Mouse (Mus musculus) skeletal muscle tissue, adult 2 months (tissue): Measurements from ENCODE around the gene Vps8.

Source experiments
- DNase-seq: peaks from one replicate; pipeline ENCODE4 v3.0.0-alpha.2; 2012; ENCODE audit warnings: low read depth, low spot score

Vps8 gene

DNA sequence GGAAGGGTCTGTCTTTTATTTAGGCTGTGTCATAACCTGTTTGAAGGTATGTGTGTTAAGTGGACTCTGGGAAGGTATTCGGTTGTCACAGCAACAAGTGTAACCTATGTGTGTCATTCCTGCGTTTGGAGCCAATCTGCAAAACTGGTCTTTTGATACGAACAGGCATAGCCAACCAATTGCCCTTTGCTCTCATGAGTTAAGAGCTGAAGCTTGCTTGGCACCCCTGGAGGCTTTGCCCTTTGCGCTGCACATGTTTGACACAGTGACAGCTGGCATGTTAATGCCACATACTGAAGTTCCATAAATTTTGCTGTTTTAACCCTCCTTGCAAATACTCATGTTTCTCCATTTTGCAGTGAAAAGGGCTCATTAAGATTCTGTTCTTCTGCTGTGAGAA, 126.8 kb downstream of the Vps8 start:
- no peak for DNase-seq

DNA sequence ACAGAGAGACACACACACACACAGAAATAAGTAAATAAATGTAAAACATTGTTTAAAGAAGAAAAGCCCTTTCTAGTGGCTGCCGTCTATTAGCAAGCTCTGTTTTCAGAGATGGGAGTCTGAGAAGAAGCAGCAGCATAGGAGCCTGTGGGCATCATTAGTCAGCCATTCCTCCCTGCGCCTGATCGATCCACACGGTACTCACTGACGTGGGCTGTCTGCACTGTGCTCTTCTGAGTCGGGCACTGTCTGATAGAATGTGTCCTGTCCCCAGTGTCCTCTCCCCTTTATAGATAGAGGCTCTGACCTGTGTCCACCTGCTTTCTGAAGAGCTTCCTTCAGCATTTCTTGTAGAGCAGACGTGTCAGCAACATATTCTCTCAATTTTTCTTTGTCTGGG, 127.5 kb downstream of the Vps8 start:
- DNase-seq, result no peak

DNA sequence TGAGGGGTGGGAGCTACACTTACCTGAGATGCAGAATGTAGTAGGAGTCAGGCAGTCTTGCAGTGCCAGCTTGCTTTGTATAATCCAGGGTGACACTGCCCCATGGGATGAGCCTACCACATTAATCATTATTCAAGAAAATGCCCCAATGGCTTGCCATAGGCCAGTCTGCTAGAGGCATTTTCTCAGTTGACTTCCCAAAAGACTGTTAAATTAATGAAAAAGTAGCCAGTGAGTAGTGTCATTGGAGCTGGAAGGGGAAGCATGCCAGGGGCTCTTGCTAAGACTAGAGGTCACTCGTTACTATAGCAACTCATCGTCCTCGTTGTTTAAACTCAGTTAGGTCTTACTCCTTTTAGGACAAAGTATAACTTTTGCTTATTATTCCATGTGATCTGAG, 130.6 kb downstream of the Vps8 start:
- no peak for DNase-seq

DNA sequence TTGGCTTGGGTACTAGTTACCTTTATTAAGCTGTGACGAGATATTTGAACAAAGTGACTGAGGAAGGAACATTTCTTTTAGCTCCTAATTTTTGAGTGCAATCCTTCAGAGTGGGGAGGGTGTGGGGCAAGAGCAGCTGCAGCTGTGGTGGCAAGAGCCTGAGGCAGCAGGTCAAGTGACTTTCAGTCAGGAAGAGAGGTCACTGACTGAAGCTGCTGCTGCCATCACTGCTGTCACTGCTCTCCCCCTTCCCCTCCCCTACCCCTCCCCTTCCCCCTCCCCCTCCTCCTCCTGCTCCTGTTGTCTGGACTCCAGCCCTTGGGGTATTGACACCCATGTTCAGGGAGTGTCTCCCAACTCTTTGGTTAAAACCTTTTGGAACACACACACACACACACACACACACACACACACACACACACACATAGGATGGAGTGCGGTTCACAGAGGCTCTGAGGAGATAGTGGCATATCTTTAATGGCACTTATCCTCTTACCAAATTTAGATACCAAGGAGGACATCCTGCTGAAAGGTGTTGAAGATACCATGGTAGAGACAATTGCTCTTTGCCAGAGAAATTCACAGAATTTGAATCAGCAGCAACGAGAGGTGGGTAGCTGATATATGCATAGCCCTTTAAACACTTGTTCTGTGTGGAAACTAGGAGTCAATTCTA, 139.8 kb downstream of the Vps8 start:
- no peak for DNase-seq

DNA sequence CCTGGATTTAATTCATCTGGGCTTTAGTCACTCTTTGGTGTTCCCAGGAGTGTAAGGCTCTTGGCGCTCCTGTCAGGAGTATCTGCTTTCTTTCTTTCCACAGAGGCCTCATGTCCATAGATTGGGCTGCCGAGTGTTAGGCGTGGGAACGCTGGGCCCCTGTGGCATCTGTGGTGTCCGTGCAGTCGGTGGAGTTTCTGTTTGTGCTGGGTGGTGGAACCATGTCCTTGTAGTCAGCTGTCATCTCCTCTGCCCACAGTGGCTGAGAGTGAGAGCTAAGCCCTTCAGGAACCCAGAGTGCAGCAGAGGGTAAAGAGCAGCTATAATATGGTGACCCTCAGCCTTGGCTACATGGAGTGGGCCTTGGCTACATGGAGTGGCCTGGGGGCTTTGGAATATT, 140.4 kb downstream of the Vps8 start:
- DNase-seq, result no peak

DNA sequence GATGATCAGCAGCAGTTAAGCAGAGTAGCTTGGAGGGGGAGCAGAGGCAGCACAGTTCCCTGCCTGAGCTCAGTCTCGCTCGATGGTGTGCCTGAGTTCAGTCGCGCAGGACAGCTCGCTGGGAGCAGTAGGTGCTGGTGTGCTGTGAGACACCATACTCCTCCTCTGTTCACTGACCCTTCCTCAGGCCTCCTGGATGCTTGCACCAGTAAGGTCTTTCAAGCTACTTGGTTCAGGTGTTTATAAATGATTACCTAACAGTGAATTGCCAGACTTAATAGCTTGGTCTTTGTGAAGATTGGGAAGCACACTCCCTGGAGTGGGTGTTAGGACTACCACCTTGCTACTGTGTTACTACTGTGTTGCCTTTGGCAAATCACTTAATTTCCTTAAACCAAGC, 144.2 kb downstream of the Vps8 start:
- no peak for DNase-seq

DNA sequence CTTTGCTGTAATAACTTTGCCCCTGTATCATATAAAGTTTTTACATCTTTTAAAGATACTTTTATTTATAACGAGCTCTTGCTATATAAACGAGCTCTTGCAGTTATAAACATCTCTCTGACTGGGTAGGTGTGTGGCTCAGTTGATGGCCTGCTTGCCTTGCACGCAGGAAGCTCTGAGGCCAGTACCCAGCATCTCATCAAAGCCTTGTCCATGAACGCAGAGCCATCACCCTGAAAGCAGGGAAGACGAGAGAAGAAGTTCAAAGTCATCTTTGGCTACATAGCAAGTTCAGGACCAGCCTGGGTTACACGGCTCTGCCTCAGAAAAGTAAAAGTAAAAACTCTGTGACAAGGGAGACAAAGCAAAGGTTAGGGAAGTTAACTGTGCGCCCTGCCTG, 147.0 kb downstream of the Vps8 start:
- DNase-seq, result no peak

DNA sequence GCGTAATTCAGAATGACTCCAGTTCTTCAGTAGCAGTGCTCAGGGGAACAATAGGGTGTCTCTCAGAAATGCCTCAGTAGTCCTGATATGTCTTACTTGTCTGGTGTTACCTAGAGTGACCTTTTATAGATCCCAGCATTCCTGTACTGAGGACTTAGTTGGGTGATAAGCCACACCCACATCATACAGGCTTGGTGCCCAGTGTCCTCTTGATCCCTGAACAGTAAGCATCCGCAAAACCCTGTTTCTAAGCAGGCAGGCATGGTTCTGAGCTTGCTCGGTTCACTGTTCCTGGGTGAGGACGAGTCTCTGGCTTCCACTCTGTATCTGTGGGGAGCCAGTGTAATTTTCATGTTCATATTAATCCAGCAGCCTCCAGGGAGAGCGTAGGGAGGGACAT, 147.9 kb downstream of the Vps8 start:
- DNase-seq, result no peak

DNA sequence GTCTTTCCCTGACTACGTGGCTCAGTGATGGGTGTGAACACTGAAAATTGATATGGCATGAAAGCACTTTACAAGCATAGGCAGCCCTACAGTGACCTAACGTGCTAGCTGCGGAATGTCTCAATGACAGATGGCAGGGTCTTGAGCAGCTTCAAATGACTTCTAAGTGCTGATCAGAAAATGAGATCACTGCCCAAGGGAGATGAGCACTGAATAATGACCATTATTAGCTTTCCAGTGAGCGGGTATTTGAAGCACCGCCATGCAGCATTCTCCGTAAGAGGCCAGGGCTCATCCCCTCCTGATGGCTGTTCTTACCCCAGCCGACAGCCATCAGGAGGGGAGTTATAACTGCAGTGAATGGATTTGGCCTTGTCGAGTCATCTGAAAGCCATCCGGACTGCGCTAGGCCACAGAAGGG, 153.1 kb downstream of the Vps8 start:
- no peak for DNase-seq

DNA sequence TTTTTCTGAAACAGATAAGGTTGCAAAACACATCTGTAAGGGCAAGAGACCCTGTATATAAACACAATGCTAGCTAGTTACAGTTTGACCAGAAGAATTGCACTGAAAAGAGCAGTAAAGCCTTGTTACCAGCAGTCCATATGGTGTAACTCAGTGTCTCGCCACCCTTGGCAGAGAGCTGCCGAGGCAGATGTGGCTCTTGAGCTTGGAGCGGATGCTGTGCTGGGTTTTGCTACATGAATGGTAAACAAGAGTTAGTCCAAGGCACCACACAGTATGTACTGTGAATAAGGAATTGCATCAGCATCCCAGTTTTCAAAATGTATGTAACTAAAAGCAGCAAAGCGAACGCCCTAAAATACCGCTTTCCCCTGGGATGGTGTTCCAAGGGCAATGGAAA, 166.2 kb downstream of the Vps8 start:
- DNase-seq, result no peak

DNA sequence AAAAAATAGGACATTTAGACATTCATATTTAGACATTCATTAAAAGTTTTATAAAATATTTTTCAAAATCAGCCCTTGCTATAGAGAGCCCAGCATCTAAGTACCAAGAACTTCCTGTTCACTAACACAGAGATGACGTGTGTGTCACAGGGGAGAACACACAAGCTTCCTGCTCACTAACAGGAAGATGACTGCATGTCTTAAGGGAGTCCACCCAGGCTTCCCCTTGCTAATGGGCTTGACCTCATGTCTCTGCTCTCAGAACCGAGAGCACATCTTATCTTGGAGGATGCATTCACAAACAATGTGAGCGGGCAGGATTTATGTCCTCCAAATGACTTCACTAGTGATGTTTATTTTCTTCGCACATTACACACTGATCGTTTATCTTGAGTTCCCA, 167.9 kb downstream of the Vps8 start:
- peak; percentile 40 for DNase-seq

DNA sequence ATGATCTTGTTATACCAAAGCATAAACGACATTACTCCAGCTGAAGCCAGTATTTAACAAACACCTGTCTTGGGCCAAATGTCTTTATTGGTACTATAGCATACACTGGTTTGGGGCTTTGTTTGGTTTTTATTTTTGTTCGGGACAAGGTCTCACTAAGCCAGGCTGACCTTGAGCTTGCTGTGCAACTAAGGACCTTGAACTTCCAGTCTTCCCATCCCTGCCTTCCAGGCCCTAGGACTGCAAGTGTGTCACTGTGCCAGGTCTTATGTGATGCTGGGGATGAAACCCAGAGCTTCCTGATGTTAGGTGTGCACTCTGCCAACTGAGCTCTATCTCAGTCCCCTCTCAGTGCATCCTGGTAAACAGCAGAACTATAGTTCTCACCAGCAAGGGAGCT, 168.6 kb downstream of the Vps8 start:
- no peak for DNase-seq

DNA sequence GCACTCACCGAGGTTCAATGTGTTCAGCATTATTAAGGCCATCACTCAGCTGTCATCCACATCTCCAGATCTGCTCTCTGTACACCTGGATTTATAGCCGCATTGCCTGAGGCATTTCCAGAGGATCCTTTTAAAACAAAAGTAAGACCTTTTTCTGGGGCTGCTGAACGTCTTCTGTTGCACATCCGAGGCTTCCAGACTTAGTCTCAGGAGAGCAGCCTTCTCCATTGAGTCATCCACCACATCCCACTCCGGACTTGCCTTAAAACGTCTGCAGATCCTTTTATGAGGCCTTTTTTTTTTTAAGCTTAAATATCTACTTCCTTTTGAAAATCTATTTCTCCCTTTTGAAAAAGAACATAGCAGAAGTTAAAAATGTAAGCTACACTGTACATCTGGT, 172.6 kb downstream of the Vps8 start:
- DNase-seq, result no peak

DNA sequence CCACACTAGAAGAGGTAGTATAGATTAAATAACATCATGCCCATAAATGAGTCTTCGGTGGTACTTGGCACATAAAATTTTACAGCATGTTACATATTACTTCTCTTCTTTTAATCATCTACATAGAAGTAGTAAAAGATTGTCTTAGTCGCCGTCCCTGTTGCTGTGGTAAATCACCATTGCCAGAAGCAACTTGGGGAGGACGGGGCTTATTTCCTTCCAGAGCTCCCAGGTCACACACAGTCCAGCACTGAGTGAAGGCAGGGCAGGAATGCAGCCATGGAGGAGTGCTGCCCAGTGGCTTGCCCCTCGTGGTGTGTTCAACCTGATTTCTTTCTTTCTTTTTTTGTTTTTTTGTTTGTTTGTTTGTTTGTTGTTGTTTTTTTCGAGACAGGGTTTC, 181.4 kb downstream of the Vps8 start:
- DNase-seq, result no peak

DNA sequence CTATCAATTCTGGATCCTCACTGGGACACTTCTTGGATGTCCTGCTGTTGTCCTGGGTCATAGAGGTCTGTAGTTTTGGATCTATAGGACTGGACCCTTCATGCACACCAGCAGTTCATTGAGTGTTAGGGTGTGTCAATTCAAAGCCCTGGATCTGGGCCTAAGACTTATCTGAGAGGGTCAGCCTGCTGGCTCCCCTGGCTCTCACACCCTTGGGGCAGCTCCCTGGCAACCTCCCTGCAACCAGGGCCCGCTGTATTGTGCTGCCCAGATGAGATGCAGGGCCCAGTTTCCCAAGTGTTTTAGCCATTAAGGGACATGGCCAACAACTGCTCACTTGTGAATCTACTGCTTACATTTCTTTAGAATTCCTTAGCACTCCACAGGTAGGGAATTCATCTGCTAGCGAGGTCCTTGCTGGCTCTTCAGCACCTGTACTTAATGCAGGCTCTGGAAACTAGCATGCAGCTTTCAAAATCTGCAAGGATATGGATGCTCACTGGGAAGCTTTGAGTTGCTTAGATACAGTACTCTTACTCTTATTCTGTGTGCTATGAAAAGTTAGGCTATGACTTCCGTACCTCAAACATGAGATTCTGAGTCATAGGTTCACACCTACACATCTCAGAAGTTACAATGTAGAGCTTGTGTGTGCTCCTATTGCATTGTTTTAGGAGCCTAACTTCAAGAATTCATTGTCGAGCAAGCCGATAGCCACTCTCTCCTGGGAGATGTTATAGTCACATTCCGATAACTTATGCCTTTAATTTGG, 183.5 kb downstream of the Vps8 start:
- DNase-seq, result no peak

DNA sequence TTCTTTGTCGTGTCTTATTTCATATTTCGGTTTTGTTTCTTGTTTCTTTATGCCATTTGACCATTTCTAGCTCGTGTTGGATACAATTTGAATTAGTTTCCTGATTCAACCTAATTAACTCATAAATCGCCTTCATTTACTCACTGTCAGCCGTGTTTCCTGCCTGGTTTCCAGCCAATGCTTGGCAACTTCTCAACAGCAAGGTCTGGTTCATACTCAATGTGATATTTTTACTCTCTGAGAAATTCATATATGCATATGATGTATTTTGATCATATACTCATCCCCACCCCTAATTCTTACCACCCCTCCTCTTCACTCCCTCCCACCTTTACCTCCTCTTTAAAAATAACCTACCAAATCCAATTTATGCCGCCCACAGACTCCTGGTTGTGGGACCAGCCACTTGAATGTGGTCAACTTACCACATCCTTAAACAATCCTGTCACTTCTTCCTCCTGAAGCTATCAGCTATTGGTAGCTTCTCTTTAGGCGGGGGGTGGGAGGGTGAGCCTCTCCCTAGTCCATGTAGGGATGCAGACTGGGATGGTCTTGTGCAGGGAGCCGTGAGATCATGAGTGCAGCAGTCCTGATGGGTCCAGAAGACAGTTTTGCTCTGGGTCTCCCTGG, 184.2 kb downstream of the Vps8 start:
- no peak for DNase-seq

DNA sequence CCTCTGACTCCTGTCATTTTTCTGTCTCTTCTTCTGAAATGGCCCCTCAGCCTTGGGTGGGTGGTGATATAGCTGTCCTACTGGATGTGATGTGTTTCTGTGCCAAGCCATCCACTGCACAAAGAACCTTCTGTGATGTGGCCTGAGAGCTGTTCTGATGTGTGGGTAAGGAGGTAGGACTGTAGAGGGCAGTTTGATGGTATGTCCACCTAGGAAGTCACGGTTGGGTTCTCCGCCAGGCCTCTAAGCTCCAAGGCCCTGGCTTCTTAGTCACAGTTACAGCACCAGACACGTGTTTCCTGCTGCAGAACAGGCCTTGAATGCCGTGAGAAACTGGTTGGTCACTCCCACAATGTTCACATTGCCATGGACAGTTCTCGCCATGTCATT, 184.7 kb downstream of the Vps8 start:
- no peak for DNase-seq

DNA sequence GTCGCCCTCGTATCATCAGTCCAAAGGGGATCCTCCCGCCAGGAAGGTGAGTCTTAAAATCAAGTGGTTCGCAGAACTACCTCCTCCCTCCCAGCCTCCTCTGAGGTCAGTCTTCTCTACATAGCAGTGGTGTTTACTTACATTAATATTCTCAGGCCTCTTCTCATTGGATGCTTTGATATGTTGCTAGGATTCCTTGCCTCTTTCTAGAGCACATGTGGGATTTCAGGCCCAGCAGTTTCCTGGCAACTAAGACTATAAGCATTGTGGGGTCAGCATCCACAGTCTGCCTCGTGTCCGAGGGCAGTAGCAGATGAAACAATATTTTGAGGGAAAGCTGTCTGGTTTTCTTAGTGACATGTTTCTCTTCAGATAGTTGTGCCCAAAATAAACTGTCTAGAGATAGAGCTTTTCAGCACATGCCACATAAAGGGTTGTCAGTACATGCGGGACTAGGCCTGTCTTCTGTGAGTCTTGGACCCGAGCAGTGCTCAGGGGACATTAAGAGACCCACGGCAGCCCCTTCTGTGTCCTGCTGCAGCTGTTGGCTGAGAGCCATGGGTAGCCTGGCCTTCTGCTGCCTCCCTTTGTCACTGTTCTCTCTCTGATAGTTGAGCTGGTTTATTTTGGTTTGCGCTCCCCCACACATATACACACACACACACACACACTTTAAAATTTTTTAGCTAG, 185.4 kb downstream of the Vps8 start:
- DNase-seq, result no peak

DNA sequence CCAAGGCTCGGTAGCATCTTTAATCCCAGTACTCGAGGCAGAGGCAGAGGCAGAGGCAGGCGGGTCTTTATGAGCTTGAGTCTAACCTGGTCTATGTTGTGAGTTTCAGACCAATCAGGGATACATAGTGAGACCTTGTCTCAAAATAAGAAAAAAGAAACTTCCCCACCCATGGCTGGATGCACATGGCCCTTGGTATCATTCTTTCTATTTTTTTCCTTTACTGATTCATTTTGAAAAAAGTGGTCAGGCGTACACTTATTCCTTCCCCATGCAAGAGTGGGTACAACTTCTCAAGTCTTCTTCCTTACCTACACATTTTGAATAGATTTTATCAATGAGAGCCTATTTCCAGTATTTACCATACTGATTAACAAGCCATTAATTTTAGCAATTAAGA, 187.6 kb downstream of the Vps8 start:
- DNase-seq, result no peak

DNA sequence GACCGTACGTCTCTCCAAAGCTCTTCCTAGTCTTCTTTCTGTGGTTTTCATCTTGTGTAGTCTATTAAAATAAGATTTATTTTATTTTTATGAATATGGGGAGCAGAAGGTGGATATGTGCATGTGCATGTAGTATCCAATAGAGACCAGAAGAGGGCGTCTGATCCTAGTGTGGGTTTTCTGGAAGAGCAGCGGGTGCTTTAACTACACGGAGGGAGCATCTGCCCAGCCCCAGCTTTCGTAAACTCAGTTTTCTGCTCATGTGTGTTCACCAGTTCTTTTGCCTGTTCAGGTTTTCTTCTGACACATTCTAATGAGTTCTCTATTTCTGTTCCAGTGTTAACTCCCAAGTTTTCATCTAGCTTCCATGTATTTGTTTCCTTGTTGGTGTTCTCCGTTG, 192.9 kb downstream of the Vps8 start:
- peak; percentile 48 for DNase-seq

DNA sequence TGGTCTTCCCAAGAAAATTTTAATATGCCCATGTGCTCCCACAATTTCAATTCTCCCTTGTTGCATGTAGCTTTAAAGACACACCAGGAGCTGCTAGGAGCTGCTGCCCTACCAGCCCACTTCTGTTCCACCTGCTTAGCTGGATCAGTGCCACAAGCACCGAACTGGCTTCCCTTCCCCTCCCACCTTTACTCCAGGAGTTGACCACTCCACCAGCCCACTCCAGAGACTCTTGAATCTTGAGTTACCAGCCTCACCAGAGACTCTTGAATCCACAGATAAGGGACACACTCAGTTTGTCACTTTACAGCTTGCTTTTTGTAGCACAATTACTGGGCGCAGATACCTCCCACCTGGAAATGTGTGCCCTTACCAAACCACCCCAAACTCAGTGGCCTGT, 197.7 kb downstream of the Vps8 start:
- DNase-seq, result no peak

DNA sequence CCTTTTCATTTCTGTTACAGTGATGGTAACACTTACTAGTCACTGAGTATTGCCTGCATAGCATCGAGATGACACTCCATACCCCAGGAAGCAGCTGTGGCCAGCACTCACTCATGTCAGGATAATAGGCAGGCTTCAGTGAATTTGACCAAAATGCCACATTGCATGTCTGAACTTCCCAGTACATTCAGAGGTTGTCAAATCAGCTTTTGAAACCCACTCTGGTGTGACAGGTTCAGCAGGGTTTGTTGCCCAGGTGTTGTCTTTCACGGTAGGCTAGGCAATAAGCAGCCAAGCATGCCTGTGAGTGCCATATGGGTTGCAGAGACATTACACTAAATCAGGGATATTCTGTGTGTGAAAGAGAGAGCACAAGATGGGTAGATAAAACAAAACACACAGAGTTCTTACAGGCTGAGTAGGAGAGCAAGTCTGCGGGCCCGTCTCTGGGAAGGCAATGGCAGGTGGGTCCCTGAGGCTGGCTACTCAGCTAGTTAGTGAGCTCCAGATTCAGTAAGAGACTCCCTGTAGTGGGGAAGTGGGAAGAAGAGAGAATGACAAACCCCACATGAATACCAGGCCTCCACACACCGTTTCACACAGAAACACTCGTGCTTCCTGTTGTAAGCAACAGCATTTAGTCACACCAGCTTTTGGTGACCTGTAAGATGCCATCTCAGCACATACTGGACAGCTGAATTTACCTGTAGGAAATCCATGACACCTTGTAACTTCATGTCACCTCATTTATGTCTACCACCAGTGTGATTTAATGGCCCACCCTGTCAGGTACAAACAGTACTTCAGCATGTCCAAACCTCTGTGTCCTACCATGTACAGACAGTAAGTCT, 203.1 kb downstream of the Vps8 start:
- no peak for DNase-seq
